Mouse (Mus musculus): ENCODE data around the gene Spo11. TPM values are rescaled to one million over a fixed set of nuclear protein-coding genes. Genes with fewer than 3 reads are reported as not detected.

Gene Spo11
- polyA plus RNA-seq, 1 experiment from 2014 or later, result not detected

DNA sequence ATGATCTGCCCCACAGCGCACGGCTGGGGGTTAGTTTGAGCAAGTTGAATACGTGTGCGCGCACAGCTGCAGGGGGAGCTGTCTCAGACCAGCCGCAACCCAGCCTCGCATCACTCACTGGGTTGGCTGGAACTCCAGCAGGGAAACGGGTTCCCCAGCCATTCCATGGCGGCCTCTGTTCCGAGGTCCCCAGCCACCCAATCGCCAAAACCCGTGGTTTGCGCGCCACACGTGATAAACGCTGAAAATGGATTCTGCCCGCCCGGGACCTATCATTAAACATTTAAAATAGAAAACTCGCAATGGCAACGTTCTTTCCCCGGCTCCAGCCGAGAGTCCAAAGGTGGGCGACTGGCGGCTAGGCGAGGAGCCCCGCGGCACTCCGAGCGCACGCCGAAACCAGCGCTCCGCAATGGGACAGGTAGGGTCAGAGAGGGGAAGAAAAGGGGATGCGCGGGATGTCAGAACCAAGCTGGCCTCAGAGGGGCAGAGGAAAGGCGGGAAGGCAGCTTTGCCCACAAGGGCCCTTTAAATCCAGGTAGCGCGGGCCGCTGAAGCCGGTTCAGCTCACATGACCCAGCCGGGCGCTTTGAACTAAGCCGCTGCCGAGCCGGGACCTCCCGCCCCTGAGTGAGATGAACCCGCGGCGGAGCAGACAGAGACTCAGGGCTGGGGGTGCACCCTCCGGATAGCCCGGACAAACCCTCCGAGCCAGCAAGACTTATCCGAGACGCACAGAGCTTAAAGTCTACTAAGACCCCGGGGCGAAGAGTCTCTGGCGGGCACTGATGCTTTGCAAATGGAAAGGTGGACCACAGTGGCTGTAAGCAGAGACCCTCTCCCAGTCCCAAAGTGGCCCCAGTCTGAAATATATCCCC is 38.5 kb upstream of the Spo11 start:
- under 1% methylated on average over 57 of the region's 57 CpGs for WGBS
- Histone ChIP-seq H3K4me2 (peak overlapping the region; percentile 86), H3K9me3 (replicated peaks) (no peaks in the 10 kb centered on the region), H3K27me3 (peaks cover 59% of the 10 kb centered on the region), H3K36me3 (no peaks in the 10 kb centered on the region), H3K27ac (peak overlapping the region; percentile 94), H3K9ac (peak overlapping the region; percentile 76), H3K4me1 (replicated peaks) (peaks cover 55% of the 10 kb centered on the region), H3K4me3 (peak overlapping the region; percentile 76)
- ATAC-seq (replicated peaks; ENCODE audit: insufficient number of reproducible peaks, insufficient read depth, low FRiP score, low read depth), result no peak

DNA sequence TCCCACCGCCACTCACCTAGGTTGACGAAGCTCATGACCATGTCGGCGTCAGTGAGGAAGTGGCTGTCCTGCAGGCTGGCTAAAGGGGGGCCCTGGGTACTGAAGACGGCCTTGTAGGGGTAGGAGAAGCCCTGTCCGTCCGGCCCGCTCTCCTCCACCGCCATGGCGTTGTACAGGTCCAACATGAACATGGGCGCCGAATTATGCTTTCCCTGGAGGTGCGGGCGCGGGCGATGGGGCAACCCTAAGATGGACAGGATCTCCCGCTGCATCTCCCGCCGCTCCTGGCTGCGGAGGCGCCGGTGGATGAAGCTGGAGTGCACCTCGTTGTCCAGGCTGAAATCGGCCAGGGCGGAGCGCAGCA is 37.9 kb upstream of the Spo11 start:
- Histone ChIP-seq H3K4me1 (replicated peaks) (peaks cover 49% of the 10 kb centered on the region), H3K27me3 (peaks cover 59% of the 10 kb centered on the region), H3K36me3 (no peaks in the 10 kb centered on the region), H3K9me3 (replicated peaks) (no peaks in the 10 kb centered on the region), H3K4me2 (peak overlapping the region; percentile 86), H3K27ac (peak overlapping the region; percentile 94), H3K9ac (peak overlapping the region; percentile 76), H3K4me3 (peak overlapping the region; percentile 76)
- peak; percentile 10; the same call in 1 of the 2 replicates for ATAC-seq (replicated peaks; ENCODE audit: insufficient number of reproducible peaks, insufficient read depth, low FRiP score, low read depth)
- under 1% methylated on average over 26 of the region's 26 CpGs for WGBS

DNA sequence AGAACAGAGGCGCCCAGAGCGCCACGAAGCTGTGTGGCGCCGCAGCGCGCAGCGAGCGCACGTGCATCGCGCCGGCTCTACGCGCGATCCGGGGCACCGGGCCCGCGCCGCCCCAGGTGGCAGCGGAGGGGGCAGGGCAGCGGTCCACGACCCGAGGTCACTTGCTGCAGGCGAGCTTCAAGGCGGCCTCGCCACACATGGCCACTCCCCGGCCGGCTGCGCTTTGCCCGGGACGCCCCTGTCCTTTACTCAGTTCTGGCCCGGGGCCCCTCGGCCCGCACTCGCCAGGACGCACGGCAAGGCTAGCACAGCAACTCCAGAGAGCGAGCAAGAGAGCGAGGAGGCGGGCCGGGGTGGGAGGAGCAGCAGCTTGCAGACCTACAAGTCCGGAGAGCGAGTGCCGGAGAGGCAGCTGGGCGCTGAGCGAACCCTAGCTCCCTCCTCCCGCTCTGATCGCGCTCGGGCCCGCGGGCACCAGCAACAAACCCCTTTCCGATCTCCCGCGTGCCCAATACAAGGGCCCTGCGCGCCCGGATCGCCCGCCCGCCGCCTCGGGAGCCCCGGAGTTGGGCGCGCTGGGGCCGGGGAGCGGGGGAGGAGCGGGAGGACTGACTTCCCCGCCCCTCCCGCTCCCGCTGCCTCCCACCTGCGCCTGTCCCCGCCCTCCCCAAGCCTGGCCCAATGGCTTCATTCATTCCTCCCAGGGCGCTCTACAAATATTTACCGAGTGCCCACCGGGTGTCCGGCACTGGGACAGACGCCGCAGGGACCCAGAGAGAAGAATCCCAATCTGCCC is 37.3 kb upstream of the Spo11 start, which contains the start of gene Bmp7:
TSS of gene Bmp7 (minus strand) at position 319 of the 796 bp plus-strand sequence.
- under 1% methylated on average over 82 of the region's 82 CpGs for WGBS
- Histone ChIP-seq H3K4me1 (replicated peaks) (peaks cover 43% of the 10 kb centered on the region), H3K9ac (peak within 1 kb of the TSS; percentile 76), H3K9me3 (replicated peaks) (no peaks in the 10 kb centered on the region), H3K36me3 (no peaks in the 10 kb centered on the region), H3K4me2 (peak within 1 kb of the TSS; percentile 86), H3K27me3 (peaks cover 57% of the 10 kb centered on the region), H3K27ac (peak within 1 kb of the TSS; percentile 94), H3K4me3 (peak within 1 kb of the TSS; percentile 76)
- ATAC-seq (replicated peaks; ENCODE audit: insufficient number of reproducible peaks, insufficient read depth, low FRiP score, low read depth), result peak; percentile 68

DNA sequence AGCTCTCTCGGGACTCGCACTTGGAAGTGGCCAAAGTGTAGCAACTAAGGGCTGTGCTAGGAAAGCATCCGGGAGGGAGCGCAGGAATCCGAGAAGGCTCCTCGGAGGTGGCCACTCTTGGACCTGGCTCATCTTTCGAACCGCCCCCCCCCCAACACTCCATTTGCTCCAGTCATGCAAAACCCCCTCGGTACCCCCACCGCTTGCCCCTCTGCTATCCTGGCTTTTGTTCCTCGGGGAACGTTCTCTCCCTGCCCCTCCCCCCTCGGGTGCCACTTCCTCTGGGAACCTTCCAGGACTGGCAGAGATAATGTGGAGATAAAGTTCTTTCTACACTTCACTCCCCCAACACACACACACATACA is 36.7 kb upstream of the Spo11 start:
- peak overlapping the region; percentile 76 for H3K9ac ChIP-seq
- H3K36me3 ChIP-seq, result no peaks in the 10 kb centered on the region
- H3K27ac ChIP-seq, result peak overlapping the region; percentile 94
- peak overlapping the region; percentile 76 for H3K4me3 ChIP-seq
- no peak for ATAC-seq (replicated peaks; ENCODE audit: insufficient number of reproducible peaks, insufficient read depth, low FRiP score, low read depth)
- peaks cover 53% of the 10 kb centered on the region for H3K27me3 ChIP-seq
- WGBS, result 5% methylated on average over 13 of the region's 13 CpGs
- H3K4me2 ChIP-seq, result peak overlapping the region; percentile 86
- peaks cover 37% of the 10 kb centered on the region for H3K4me1 ChIP-seq (replicated peaks)
- H3K9me3 ChIP-seq (replicated peaks), result no peaks in the 10 kb centered on the region

DNA sequence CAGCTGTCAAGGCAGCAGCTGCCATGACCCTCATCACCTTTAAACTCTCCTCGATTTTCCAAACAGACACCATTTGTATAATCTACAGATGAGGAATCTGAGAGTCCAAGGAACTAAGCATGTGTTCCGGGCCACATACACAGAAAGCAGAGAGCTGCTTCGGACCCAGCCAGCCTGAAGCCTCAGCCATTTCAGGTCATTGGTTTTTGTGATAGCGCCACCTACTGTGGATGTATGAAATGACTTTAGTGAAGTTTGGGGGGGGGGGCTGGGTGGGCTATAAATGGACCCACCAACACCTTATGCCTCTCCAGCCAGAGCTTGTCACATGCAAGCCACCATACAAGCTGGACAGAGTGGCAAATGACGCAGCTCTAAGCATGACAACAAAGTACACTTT is 28.4 kb upstream of the Spo11 start:
- H3K27ac ChIP-seq, result no peak overlapping the region
- peaks cover 19% of the 10 kb centered on the region for H3K4me1 ChIP-seq (replicated peaks)
- WGBS, result 37% methylated on average over 5 of the region's 5 CpGs
- no peak for ATAC-seq (replicated peaks; ENCODE audit: insufficient number of reproducible peaks, insufficient read depth, low FRiP score, low read depth)
- no peaks in the 10 kb centered on the region for H3K9me3 ChIP-seq (replicated peaks)
- H3K27me3 ChIP-seq, result peaks cover 4% of the 10 kb centered on the region
- H3K9ac ChIP-seq, result no peak overlapping the region
- H3K4me2 ChIP-seq, result no peak overlapping the region
- H3K36me3 ChIP-seq, result no peaks in the 10 kb centered on the region
- no peak overlapping the region for H3K4me3 ChIP-seq

DNA sequence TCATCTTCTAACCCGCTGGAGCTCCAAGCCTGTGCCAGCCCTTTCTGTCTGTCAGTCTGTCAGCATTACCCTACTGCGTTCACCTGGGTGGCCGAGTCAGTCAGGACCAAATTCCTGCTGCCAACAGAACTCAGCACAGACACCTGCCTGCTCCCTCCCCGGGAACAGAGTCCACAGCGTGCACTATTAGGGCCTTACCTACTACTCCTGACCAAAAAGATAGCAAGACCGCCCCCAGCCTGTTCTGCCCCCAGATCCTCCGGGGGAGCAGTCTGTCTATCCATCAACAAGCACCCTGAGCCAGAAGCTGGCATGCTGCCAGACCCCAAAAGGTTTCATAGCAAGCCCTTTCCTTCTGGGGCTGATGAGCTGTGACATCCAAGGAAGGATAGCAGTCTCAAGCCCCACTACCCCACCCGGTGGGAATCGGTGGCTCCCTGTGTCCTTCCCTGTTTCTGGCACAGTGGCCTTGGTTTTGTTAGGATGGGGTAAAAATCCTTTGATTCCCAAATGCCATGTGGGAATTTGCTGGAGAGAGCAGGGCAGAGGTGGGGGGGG is 27.3 kb upstream of the Spo11 start:
- Histone ChIP-seq H3K9ac (no peak overlapping the region), H3K9me3 (replicated peaks) (no peaks in the 10 kb centered on the region), H3K4me1 (replicated peaks) (peaks cover 19% of the 10 kb centered on the region), H3K36me3 (no peaks in the 10 kb centered on the region), H3K27me3 (peaks cover 4% of the 10 kb centered on the region), H3K4me2 (no peak overlapping the region), H3K27ac (no peak overlapping the region; the same call in 1 of the 2 replicates), H3K4me3 (no peak overlapping the region)
- no peak for ATAC-seq (replicated peaks; ENCODE audit: insufficient number of reproducible peaks, insufficient read depth, low FRiP score, low read depth)
- WGBS, result 39% methylated on average over 9 of the region's 9 CpGs

DNA sequence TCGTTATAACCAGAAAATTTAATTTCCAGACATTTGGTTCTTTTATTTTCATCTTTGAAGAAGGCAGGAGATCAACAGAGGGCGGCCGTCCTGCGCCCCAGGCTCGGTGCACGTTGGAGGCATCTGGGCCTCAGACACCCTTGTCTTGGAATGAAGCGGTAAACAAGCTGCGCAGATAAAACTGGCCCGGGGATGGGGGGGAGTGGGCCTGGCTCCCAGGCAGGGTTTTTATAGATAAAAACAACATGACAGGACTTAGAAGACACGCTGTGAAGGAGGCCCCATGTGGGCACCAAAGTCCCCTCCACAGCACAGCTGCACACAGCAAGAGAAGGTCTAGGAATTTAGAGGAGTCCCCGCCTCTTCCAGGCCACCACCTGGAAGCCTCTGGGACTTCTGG is 26.8 kb upstream of the Spo11 start:
- Histone ChIP-seq H3K36me3 (no peaks in the 10 kb centered on the region), H3K27ac (no peak overlapping the region), H3K4me3 (no peak overlapping the region), H3K27me3 (peaks cover 4% of the 10 kb centered on the region), H3K9ac (no peak overlapping the region), H3K9me3 (replicated peaks) (no peaks in the 10 kb centered on the region), H3K4me2 (no peak overlapping the region), H3K4me1 (replicated peaks) (peaks cover 19% of the 10 kb centered on the region)
- 29% methylated on average over 11 of the region's 11 CpGs for WGBS
- no peak for ATAC-seq (replicated peaks; ENCODE audit: insufficient number of reproducible peaks, insufficient read depth, low FRiP score, low read depth)

DNA sequence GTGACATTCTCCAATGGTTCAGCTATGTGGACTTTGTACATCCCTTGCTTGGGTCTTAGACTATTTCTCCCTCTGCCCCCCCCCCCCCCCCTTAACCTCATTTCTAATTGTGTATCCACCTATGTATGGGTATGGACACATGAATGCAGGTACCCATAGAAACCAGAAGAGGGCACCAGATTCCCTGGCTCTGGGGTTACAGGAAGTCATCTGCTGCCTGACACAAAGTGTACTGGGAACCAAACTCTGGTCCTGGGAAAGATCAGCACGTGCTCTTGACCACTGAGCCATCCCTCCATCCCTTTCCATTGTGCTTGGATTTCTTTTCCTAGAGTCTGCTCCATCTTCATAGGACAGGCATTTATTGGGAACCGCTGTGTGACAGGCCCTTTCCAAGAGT is 25.5 kb upstream of the Spo11 start:
- H3K4me3 ChIP-seq, result no peak overlapping the region
- H3K9ac ChIP-seq, result no peak overlapping the region
- 0 out of 2 replicates have a peak, but pooled peaks cover 8% of the 10 kb centered on the region for H3K9me3 ChIP-seq (replicated peaks)
- H3K27me3 ChIP-seq, result no peaks in the 10 kb centered on the region
- H3K4me1 ChIP-seq (replicated peaks), result peaks cover 19% of the 10 kb centered on the region
- 73% methylated on average over 2 of the region's 2 CpGs for WGBS
- H3K4me2 ChIP-seq, result no peak overlapping the region
- H3K27ac ChIP-seq, result no peak overlapping the region
- H3K36me3 ChIP-seq, result no peaks in the 10 kb centered on the region
- no peak for ATAC-seq (replicated peaks; ENCODE audit: insufficient number of reproducible peaks, insufficient read depth, low FRiP score, low read depth)

DNA sequence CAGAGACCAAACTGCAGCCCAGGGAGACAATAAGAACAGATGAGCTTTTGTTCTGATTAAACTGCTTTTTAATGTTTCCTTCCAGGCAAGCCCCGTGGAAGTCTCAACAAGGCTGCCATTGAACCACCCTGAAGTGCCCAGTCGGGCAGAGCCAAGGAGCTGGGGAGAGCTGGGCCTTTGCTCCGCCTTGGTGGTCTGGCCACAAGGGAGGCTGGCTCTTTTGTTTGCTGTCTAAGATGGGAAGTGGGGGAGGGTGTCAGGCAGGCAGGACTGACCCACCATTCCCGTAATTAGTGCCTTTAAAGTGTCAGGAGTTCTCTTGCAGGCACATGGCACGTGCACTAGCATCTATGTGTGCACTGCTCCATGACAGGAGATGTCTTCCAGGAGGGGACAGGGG is 18.9 kb upstream of the Spo11 start:
- ATAC-seq (replicated peaks; ENCODE audit: insufficient number of reproducible peaks, insufficient read depth, low FRiP score, low read depth), result no peak
- Histone ChIP-seq H3K27ac (no peak overlapping the region), H3K36me3 (no peaks in the 10 kb centered on the region), H3K4me3 (no peak overlapping the region), H3K4me2 (no peak overlapping the region), H3K9ac (no peak overlapping the region), H3K4me1 (replicated peaks) (no peaks in the 10 kb centered on the region), H3K27me3 (no peaks in the 10 kb centered on the region), H3K9me3 (replicated peaks) (0 out of 2 replicates have a peak, but pooled peaks cover 8% of the 10 kb centered on the region)
- WGBS, result 41% methylated on average over 5 of the region's 5 CpGs

DNA sequence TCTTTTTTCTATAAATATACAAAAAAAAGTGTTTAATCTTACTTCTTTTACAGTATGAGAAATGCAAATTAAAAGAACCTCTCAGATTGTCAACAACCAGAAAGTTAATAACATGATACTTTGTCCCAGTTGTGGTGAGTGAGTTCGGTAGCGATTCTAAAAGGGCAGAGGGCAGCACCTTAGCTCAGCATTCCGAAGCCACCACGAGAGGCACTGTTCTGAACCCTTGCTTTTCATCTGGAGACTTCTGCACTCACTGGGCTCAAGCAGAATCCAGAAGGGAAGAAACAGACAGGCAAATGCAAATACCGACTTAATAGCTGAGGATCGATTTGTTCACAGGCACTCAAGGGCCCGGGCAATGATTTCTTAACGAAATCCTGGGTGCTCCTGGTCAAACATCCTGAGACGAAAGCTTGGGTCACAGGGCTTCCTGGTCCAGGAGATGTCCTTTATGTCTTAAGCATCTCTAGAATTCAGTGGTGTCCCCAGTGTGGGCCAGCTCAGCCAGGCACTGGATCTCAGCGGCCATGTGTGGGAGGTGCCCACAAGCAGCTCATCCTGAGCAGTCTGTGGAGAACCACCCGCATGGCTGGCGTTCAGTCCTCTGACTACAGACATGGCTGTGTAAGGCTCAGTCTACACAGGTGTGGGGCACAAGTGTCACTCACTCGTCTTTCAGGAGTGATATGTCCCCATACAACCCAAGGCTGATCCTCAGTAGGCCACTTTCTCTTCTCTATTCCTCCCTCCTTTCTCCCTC is 18.3 kb upstream of the Spo11 start:
- H3K27ac ChIP-seq, result no peak overlapping the region
- 0 out of 2 replicates have a peak, but pooled peaks cover 8% of the 10 kb centered on the region for H3K9me3 ChIP-seq (replicated peaks)
- H3K4me2 ChIP-seq, result no peak overlapping the region
- no peak for ATAC-seq (replicated peaks; ENCODE audit: insufficient number of reproducible peaks, insufficient read depth, low FRiP score, low read depth)
- no peaks in the 10 kb centered on the region for H3K36me3 ChIP-seq
- H3K27me3 ChIP-seq, result no peaks in the 10 kb centered on the region
- H3K4me1 ChIP-seq (replicated peaks), result no peaks in the 10 kb centered on the region
- no peak overlapping the region for H3K9ac ChIP-seq
- H3K4me3 ChIP-seq, result no peak overlapping the region
- 50% methylated on average over 13 of the region's 13 CpGs for WGBS
